ENCODE assay signal across 15 mouse cellular contexts in the genomic region with DNA sequence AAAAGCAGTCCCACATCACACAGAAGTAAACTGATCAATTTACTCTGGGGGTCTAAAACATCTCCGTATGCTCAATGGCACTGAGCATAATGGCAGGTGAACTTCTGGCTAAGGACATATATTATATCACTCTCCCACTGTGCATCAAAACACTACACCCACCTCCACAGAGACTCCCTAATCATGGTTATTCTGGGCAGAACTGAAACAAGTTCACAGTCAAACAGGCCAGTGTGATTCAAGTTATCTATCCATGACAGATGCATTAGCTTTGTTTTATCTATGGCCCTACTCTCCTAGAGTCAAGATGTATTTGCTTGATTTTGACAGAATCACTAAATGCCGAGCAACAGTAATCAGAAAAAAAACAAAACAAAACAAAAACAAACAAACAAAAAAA. TPM values are rescaled to one million over a fixed set of nuclear protein-coding genes. Genes with fewer than 3 reads are reported as not detected.
"Had no signal": no experiment of that assay in that cellular context is flagged by ENCODE, and none has a peak within 500 bp of the region (broad histone marks: within the 10 kb centered on the region; RNA-seq: fewer than 3 reads in every experiment).

No protein-coding gene starts in this region.

- H3K27me3 ChIP-seq: stomach, embryonic 15.5 days had no signal

- DNase-seq: lung, adult 18-20 months; lung, embryonic 14.5 days; lung, postnatal 4 days; right cerebral cortex, postnatal 14 days; thymus, adult 2 months; thymus, postnatal 25 days; thymus, postnatal 4 days had no signal

- H3K4me3 ChIP-seq: liver, embryonic 15.5 days; midbrain, embryonic 13.5 days; midbrain, embryonic 15.5 days; neural tube, embryonic 12.5 days; stomach, embryonic 15.5 days had no signal

- H3K27ac ChIP-seq: liver, embryonic 15.5 days; midbrain, embryonic 13.5 days; midbrain, embryonic 15.5 days; neural tube, embryonic 12.5 days; stomach, embryonic 15.5 days; stomach, postnatal 0 days had no signal

- H3K4me2 ChIP-seq: liver, embryonic 15.5 days; lung, embryonic 14.5 days; midbrain, embryonic 11.5 days; midbrain, embryonic 13.5 days; midbrain, embryonic 15.5 days; neural tube, embryonic 12.5 days; stomach, embryonic 15.5 days had no signal

- H3K9me3 ChIP-seq: liver, embryonic 15.5 days; midbrain, embryonic 13.5 days; midbrain, embryonic 15.5 days; neural tube, embryonic 12.5 days; stomach, embryonic 15.5 days had no signal

- H3K9ac ChIP-seq: liver, embryonic 15.5 days; lung, embryonic 14.5 days; midbrain, embryonic 13.5 days; midbrain, embryonic 15.5 days; neural tube, embryonic 12.5 days; stomach, embryonic 15.5 days had no signal

- H3K36me3 ChIP-seq: liver, embryonic 15.5 days; midbrain, embryonic 13.5 days; midbrain, embryonic 15.5 days; neural tube, embryonic 12.5 days; stomach, embryonic 15.5 days had no signal

- ATAC-seq: midbrain, embryonic 13.5 days; midbrain, embryonic 15.5 days had no signal

- H3K4me1 ChIP-seq: liver, embryonic 15.5 days; midbrain, embryonic 13.5 days; midbrain, embryonic 15.5 days; neural tube, embryonic 12.5 days; stomach, embryonic 15.5 days had no signal

RNA-seq across cellular contexts. Expression of a gene that starts 8.8 kb away (rescaled TPM):
- total RNA-seq: monocyte, adult 5-6 weeks had no signal
